Mouse (Mus musculus) spleen, adult 18-20 months (tissue): ENCODE results near the gene Ehmt2.
"Not testable (repeated sequence)": the region's sequence is repeated elsewhere in the genome, so short reads cannot be mapped to it uniquely, and the experiment has no call there.

Experiments used
- DNase-seq, 2 experiments: peaks; one replicate each; pipeline ENCODE4 v3.0.0; 2022; ENCODE audit warnings: mixed read lengths in 2 of 2

Gene Ehmt2

DNA sequence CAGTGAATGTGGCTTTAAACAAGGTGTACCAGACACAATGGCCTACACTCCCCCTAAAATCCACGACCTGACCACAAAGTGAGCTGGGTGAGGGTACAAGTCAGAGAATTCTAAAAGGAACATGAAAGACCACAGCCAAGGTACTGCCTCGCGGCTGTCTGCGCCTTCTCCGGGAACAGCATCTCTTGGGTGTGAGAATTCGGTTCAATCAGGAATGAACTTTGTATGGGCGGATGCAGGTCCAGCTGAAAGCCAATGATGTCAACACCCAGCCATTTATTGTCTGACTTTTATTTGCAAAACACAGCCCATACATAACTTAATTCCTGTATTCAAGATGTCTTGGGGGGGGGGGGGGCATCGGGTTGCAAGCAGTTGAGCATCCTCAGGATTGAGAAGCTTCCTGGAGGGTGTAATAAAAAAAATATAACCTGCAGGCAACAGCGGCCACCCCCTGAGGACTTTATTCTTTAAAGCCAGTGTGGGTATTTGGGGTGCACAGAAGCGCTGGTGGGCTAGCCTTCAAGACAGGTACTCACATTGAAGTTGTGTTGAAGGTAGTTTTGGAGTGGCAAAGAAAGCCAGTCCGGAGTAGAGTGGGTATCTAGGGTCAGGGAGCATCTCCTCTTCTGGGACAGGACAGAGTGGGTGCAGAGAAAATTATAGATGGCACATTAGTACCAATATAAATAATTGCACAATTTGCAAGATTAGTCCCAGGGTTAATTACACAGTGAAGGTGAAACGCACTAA is 5.0 kb upstream of the Ehmt2 start:
- no peak for DNase-seq

DNA sequence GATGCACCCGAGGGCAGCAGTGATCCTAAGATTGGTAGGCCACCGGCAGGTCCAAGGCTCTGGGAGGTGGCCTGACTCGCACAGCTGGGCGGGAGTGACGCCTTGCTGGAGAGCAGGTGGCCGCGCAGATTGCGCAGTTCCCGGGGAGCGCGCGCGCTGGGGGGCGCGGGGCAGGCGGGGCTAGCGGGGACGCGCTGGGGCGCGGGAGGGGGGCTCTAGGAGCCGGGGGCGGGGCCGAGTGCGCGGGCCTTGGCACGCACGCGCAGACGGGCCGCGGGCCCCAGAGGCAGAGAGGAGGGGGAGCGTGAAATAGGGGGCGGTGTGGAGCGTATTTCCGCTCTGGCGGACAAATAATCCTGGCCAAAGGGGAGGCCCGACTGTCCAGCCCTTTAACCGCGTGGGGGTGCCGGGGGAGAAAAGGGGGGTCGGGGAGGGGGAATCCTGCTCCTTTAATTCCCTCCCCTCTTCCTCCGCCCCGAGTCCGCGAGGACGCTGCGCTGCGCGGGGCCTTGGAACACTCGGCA is 4.1 kb upstream of the Ehmt2 start:
- DNase-seq, result peak; percentile 90 to 94

DNA sequence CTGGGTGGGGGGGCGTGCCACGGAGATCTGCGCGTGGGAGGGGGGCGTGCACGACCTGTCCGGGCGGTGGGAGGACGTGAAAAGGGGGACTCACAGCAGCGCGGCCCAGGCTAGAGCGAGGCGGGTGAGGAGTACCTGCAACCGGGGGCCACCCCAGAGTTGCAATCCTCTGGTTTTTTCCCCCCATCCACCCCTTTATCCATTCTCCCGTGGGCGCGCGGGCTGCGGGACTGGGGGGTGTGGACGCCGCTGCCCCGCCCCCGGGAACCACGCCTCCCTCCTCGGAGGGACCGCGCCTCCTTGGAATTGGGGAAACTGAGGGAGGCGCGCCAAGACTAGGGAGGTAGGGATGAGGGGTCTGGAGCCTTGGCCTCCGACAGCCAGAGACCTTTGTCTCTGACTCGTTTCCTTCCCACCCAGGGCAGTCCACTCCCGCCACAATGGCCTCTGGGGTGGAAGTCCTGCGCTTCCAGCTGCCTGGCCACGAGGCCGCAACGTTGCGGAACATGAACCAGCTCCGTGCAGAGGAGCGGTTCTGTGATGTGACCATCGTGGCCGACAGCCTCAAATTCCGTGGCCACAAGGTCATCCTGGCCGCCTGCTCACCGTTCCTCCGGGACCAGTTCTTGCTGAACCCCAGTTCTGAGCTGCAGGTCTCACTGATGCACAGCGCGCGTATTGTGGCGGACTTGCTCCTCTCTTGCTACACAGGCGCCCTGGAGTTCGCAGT is 3.3 kb upstream of the Ehmt2 start:
- DNase-seq, result peak in 1 of 2 experiments; percentile 56

DNA sequence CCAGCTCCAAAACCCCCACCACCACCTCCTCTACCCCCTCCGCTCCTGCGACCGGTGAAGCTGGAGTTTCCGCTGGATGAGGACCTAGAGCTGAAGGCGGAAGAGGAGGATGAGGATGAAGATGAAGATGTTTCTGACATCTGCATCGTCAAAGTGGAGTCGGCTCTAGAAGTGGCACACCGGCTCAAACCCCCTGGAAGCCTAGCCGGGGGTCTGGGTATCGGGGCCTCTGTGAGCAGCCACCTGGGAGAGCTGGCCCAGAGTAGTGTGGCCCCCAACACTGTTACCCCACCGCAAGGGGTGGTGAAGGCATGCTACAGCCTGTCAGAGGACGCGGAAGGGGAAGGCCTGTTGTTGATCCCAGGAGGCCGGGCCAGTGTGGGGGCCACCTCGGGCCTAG is 2.5 kb upstream of the Ehmt2 start:
- no peak for DNase-seq

DNA sequence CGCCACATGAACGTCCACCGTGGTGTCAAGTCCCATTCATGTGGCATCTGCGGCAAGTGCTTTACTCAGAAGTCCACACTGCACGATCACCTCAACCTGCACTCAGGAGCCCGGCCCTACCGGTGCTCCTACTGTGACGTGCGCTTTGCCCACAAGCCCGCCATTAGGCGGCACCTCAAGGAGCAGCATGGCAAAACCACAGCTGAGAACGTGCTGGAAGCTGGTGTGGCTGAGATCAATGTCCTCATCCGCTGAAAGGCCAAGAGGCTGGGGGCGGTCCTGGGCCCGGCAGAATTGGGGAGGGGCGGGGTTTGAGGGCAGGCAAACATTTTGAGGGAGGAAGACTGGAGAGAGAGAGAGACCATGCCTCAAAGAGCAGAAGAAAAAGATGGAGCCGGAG is 1.9 kb upstream of the Ehmt2 start:
- DNase-seq, result no peak

DNA sequence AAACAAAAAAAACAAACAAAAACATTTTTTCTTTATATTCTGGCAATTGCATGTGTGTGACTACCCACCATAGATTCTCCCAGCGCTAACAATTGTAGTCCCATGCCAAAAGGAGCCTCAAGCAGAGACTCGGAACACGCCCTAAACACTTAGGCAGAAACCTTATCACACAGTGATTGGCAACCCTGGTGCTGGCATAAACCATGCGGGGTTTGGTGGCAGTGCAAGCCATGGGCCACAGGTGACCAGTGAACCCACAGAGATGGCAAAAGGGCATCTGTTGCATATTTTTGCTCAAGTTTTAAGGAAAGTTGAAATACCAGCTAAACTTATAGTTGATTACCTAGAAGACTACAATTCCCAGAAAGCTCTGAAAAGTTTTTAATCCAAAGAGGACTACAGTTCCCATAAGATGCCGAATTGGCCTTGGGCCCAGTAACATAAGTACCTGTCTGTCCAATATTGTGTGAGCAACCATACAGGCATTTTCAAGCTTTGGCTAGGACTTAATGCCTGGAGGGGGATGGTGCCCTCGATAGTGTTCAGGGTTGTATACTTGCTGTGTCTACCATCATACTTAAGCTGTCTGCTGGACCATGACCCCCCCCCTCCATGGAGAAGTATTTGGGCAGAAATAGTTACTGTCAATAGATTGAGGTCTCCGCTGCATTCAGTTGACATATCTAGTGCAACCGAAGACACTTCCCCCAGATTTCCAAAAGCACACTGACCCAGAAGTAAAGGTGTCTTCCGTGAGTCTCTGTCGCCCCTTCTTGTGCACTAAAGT is 703 bp upstream of the Ehmt2 start:
- DNase-seq, result no peak

DNA sequence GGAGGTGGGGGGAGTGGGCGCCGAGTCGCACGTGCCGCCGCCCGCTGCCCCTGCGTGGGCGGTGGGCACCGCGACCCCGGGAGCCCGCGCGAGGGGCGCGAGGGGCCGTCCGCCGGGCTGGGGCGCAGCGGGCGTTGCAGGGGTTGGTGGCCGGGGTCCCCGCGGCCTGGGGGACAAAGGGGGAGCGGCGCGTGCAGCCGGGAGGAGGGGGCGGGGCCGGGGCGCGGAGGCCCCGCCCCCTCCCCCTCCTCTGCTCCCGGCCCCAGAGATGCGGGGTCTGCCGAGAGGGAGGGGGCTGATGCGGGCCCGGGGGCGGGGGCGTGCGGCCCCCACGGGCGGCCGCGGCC is 410 bp downstream of the Ehmt2 start:
- DNase-seq, result no peak

DNA sequence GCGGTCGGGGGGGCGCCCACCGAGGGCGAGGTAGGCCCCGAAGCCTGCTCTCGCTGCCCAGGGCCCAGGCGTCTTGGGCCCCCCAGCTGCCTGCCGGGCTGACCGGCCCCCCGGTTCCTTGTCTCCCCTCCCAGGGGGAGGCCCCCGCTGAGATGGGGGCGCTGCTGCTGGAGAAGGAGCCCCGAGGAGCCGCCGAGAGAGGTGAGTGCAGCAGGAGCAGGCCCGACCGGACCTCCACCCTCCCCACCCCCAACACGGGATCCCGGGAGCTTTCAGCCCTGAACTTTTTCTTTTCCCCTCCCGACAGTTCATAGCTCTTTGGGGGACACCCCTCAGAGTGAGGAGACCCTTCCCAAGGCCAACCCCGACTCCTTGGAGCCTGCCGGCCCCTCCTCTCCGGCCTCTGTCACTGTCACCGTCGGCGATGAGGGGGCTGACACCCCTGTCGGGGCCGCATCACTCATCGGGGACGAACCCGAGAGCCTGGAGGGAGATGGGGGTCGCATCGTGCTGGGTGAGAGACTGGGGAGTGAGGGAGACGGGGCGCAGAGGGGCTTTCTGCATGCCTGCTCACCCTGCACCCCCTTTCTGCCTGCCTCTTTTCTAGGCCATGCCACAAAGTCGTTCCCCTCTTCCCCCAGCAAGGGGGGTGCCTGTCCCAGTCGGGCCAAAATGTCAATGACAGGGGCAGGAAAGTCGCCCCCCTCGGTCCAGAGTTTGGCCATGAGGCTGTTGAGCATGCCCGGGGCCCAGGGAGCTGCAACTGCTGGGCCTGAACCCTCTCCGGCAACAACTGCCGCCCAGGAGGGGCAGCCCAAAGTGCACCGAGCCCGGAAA is 1.0 kb downstream of the Ehmt2 start:
- peak; percentile 41 to 55 for DNase-seq

DNA sequence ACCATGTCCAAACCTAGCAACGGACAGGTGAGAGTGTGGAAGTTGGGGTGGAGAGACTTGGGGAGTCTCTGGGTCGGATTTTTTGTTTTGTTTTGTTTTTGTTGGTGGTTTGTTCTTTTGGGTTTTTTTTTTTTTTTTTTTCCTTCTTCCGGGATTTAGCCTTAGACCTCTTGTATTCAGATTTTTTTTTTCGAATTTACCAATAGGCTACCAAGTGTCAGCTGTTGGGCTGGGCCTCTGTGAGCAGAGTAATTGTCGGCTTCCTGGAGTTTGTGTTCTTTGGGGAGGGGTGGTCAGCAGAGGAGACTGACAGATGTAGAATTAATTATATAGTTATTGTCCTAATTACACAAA is 1.6 kb downstream of the Ehmt2 start:
- no peak for DNase-seq

DNA sequence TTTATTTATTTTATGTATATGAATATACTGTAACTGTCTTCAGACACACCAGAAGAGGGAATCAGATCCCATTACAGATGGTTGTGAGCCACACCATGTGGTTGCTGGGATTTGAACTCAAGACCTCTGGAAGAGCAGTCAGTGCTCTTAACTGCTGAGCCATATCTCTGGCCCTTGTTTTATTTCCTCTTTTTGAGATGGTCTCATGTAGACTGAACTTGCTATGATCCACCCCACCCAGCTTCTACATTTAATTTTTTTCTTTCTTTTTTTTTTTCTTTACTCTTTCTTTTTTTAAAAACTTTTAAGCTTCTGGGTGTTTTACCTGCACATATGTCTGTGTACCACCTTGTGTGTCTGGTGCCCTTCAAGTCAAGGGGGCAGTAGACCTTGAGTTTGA is 2.6 kb downstream of the Ehmt2 start:
- not testable (repeated sequence) for DNase-seq

DNA sequence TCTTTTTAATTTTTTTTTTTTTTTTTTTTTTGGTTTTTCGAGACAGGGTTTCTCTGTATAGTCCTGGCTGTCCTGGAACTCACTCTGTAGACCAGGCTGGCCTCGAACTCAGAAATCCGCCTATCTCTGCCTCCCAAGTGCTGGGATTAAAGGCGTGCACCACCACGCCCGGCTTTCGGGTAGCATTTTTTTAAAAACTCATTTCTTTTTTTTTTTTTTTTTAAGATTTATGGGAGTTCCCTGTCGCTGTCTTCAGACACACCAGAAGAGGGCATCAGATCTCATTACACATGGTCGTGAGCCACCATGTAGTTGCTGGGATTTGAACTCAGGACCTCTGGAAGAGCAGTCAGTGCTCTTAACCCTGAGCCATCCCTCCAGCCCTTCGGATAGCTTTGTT is 3.7 kb downstream of the Ehmt2 start:
- not testable (repeated sequence) for DNase-seq

DNA sequence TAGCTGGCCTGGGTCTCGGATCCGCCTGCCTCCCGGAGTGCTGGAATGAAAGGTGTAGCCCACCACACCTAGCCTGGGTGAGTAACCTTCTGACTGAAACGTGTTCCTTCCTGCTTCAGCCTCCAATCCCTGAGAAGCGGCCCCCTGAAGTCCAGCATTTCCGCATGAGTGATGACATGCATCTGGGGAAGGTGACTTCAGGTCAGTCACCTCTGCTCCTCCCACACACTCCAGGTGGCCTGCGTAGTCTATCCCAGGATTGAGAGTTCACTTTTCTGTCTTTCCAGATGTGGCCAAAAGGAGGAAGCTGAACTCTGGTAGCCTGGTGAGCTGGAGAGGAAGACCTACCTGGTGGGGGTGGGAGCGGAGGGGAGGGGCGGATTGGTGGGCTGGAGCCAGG is 4.6 kb downstream of the Ehmt2 start:
- no peak for DNase-seq

DNA sequence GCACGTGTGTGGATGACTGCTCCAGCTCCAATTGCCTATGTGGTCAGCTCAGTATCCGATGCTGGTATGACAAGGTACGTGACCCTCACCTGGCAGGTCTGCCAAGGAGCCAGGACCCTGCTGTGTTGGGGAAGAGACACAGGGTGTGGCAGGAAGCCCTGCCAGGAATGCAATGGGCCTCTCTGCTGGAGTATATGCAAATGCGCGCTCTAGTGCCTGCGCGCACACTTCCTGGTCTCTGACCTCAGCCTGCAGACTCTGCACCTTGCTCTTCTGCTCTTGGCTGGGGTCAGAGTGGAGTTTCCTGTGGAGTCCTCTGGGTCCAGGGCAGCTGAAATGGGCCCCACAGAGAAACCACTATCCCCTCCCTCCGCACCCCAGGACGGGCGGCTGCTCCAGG is 12.7 kb downstream of the Ehmt2 start:
- DNase-seq, result no peak

DNA sequence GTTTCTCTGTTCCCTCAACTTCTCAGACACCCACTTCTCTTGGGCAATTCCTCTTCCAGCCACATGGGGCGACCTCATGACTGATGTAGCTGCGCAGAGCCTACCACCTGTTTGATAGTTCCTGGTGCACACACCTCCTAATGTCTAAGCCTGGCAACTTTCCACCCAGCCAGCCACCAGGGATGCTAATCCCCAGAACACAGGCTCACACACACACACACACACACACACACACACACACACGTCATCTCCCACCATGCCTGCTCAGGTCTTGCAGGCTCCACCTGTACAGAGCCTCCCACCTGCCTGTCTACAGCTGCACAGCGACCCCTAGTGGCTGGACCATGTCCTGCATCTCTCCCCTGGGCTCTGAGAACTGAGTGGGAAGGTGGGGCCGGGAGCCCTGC is 13.7 kb downstream of the Ehmt2 start:
- DNase-seq, result peak; percentile 72 to 89

DNA sequence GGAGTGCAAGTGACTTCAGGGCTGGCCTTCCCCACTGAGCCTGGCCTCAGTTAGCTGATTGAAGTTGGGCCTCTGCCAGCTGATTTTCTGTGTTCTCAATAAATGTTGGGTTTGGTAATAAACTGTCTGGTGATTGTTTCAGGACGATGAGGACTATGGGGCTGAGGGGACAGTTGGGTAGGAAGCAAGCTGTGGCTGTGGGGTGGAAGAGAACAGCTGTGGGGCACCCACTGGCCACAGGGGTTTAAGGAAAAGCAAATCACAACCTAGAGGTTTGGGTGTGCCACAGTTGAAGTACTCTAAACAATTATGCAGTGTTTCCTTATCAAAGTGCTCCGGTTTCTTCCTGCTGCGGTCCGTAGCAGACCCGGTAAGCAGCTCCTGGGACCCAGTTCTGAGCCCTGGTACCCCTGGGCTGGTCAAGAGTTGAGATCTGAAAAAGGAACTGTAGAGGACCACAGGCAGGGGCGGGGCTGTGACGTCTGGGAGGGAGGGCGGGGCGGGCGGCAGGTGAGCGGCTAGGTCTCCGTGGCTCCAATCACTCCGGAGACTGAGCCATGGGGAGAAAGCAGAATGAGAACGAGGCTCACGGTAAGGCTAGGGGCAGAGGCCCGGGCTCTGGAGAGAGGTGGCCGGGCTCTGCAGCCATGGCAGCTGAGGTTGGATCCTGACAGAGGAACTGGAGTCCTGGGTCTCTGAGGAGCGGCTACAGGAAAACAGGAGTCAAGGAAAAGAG is 15.8 kb downstream of the Ehmt2 start, which contains the start of gene Slc44a4:
Gene Slc44a4 (plus strand): TSS at position 537 of the 736 bp plus-strand sequence.
- no peak for DNase-seq

DNA sequence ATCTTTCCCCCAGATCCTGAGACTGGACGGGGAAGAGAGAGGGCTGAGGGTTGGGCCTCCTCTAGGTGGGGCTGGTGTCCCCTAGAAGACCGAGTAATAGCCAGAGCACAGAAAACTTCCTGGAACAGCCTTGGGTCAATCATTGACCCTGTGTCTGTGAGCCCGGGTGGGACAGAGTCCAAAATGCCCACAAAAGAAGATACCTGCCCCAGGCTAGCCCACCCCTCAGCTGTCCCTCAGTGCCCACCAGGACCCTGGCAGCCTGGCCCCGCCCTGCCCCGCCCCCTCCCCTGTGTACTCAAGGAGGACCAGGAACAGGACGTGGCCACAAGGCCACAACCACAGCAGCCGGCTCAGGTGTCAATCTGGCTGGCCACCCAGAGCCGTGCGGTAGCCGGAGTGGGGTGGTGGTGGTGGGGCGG is 17.2 kb downstream of the Ehmt2 start:
- no peak for DNase-seq

DNA sequence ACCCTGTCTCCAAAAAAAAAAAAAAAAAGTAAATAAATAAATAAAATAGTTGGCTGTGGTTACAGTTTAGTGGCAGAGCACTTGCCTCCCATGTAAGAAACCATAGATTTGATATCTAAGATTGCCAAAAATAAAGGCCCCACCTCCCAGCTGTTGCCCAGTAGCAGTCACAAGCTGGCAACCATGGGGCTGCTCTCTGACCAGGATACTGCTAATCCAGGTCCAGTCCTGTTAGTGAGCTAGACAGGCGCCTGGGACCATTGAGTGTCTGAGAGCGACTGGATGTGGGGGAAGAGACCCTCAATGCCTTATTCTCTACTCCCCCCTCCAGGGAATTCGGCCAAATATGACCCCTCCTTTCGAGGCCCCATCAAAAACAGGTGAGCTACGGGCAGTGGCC is 18.0 kb downstream of the Ehmt2 start:
- no peak for DNase-seq

DNA sequence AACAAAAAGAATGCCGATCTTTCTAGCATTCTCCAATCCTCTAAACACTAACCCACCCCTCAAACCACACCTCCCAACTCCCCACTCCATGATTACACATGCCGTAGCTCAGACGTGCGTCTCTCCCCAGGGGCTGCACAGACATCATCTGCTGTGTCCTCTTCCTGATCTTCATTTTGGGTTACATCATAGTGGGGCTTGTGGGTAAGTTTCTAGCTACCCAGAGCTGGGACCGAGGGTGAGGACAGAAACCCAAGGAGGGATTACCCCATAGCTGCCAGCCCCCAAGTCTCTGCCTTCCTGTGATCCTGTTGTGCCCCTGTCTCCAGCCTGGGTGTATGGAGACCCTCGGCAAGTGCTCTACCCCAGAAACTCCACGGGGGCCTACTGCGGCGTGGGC is 18.9 kb downstream of the Ehmt2 start:
- no peak for DNase-seq

DNA sequence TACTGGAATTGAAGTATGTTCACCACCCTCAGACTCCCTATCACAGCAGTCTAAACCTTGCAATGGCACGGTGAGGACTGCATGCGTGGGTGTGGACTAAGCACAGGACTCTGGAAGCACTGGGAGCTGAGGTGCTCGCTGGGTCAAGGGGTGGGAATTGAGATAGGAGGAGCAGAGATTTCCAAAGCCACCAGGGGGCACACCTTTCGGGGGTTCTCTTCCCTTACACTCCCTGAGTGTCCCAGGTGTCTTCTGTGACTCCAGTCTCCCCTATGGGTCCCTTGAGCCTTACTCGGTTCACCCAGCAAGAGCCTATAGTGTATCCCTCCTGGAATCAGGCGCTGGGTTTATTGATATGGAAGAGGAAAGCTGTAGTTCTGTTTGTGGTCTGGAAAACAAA is 24.7 kb downstream of the Ehmt2 start:
- DNase-seq, result no peak

DNA sequence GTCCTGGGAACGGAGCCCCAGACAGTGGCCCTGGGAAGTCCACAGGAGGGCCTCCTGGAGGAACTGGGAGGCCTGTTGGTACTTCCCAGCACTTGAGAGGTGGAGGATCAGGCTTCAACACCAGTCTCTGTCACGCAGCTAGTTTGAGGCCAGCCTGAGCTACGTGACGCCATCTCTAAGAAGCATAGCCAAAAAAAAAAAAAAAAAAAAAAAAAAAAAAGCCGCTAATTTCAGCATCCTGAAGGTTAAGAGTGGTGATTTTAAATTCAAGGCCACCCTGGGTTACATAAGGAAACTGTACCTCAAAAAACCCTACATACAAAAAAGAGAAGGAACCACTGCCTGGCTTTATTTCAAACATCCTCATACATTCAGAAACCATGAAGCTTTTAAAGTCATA is 26.0 kb downstream of the Ehmt2 start:
- DNase-seq, result no peak

DNA sequence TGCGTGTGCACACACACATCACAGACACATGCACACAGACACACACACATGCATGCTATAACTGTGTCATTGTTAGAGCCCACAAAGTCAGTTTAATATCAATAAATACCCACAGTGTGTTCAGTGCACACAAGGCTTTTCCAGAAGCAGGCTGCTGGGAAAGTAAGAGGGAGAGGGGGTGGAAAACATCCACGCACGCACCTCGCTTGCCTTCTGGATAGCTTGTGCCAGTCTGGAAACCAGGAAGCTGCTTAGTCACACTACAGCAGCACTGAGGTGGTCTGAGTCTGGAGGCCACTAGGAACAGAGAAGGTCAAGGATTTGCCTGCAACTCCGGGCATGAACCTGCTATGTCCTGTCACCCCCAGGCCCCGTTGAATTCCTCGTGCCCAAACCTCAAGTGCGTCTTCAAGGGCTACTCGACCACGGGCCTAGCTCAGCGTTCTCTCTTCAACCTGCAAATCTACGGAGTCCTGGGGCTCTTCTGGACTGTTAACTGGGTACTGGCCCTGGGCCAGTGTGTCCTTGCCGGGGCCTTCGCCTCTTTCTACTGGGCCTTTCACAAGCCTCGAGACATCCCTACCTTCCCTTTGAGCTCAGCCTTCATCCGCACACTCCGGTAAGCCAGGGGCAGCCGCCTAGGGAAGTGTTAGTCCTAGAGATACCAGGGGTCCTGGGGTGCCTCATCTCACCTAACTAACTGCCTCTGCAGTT is 29.2 kb downstream of the Ehmt2 start:
- DNase-seq, result no peak
